Mouse (Mus musculus) adrenal gland, adult 2 months (tissue): ENCODE measurements around the gene Psmc2. TPM values are rescaled to one million over a fixed set of nuclear protein-coding genes. Genes with fewer than 3 reads are reported as not detected.

Source experiments
- DNase-seq: peaks from one replicate; pipeline ENCODE4 v3.0.0; 2021
- long read RNA-seq: library from polyadenylated mRNA; stranded (forward); transcript quantifications from one replicate; pipeline ENCODE4 v2.0.0, GENCODE M21; 2021
- polyA plus RNA-seq: library from polyadenylated mRNA; depleted of rRNA; stranded (reverse); fragments of >200 nt; gene quantifications from 2 replicates; pipeline ENCODE4 v1.2.3, GENCODE M21; 2012; rRNA removed
- total RNA-seq, 2 experiments: library from RNA; stranded (reverse); gene quantifications; 2 replicates each; pipeline ENCODE4 v1.2.3; 2021

Gene Psmc2
- 100 to 1,000 TPM; 136 to 146 TPM for total RNA-seq
- polyA plus RNA-seq: 7.7 and 8.2 TPM in 2 replicates
- long read RNA-seq, partial matches to known transcripts: 120 of 122 reads
- long read RNA-seq, other reads (novel, unspliced or antisense): 2 of 122 reads

DNA sequence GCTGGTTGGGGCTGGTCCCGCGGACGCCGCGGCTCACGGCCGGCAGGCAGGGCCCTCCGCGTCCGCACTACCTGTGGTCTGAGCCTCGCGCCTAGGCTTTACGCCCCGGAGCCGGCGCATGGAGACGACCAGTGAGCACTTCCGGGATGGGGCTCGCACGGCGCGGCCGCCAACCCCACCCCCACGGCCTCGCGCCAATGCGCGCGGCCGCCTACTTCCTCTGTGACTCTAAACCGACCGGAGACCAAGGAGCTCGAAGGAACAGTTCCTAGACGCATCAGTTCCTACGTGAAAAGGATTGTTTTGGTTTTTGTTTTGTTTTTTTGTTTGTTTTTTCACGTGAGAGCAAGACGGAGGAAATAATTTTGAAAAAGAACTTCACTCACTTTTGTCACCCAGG lies at the start of gene Psmc2, which contains the start of gene Dnajc2:
Psmc2 (plus strand) TSS at position 231 of the 400 bp plus-strand sequence.
Dnajc2 (minus strand) TSS at position 199 of the 400 bp plus-strand sequence.
- DNase-seq: peak; percentile 93

DNA sequence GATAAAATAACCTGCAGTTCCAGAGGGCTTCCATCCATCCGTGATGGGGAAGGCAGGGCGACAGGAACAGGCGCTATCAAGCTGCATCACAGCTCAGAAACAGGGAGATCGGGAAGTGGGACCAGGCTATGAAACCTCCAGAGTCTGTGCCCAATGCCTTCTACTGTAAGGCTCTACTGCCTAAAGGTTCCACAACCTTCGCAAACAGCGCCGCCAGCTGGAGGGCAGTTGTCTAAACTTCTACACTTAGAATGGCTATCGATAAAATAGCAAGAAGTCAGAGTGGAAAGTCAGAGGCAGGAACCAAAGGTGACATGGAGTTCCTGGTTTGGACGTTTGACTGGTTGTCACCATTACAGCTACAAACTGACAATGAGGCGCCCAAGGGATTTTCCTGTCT lies 49.5 kb upstream of the Psmc2 start:
- DNase-seq: peak; percentile 87

- no peak for DNase-seq
These were observed 49.0 kb upstream of the Psmc2 start for GRCm38 (mm10) chr5:21736046-21736445.

GRCm38 (mm10) chr5:21736956-21737585 lies 48.0 kb upstream of the Psmc2 start, which contains the start of gene Pmpcb:
Gene Pmpcb (plus strand): TSS chr5:21737141.
- DNase-seq: peak; percentile 88

DNA sequence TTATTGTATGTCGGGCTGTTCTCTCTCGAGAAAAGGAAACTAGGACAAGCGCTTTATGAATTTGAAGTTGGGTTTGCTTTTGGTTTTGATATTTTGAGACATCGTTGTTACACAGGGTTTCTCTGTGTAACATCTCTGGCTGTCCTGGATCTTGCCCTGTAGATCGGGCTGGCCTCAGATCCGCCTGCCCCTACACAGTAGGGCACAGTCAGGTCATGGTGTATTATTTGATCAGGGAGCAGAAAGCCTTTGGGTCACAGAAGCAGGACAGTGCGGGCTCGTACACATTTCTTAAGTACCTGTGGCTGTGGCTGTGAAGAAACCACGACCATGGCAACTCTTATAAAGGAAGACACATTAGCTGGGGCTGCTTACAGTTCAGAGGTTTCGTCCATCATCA lies 47.5 kb upstream of the Psmc2 start:
- no peak for DNase-seq

- DNase-seq: no peak
These were observed 46.0 kb upstream of the Psmc2 start for GRCm38 (mm10) chr5:21739120-21739519.

DNA sequence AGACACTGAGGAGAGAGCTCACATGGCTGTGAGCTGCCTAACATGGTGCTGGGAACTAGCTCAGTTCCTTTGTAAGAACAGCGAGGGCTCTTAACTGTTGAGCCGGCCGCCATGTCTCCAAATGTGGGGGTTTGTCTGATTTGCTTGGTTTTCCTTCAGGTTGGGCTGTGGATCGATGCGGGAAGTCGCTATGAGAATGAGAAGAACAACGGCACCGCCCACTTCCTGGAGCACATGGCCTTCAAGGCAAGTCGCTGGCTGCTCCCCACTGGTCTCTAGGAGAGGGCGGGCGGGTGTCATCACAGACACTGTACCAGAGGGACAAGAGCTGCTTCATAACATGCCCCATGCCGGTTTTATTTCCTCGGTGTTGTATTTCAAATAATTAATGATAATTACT lies 45.2 kb upstream of the Psmc2 start:
- no peak for DNase-seq

GRCm38 (mm10) chr5:21743606-21744005 lies 41.5 kb upstream of the Psmc2 start:
- no peak for DNase-seq

DNA sequence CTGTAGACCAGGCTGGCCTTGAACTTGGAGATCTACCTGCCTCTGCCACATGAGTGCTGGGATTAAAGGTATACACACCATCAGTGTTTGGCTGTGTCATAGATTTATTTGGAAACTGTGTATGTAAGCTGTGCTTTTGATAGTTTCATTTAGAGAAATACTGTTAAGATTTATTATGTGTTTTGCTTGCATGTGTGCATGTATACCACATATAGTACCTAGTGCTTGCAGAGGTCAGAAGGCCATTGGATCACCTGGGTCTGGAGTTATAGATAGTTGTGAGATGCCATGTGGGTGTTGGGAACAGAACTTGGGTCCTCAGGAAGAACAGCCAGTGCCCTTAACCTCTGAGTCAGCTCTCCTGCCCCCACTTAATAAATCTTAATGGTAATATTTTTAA lies 40.4 kb upstream of the Psmc2 start:
- no peak for DNase-seq

GRCm38 (mm10) chr5:21745966-21746365 lies 39.1 kb upstream of the Psmc2 start:
- no peak for DNase-seq

- no peak for DNase-seq
These were observed 16.6 kb upstream of the Psmc2 start for GRCm38 (mm10) chr5:21768506-21768905.

DNA sequence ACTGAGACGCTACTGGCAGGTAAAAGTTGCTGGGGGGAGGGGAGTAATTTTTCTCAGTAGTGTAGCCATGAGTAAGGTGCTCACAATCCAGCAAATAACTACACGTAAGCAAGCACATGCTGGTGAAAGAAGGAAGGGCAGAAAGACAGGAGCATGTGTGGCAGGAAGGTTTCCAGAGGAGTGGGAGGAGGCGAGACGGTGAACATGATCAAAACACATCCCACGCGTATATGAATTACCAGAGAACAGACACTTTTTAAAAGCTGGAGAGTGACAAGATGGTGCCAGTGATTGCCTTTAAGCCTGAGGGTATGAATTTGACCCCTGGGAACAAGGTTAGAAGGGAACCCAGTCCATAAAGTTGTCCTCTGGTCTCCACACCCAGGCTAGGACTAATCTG lies 15.2 kb upstream of the Psmc2 start:
- DNase-seq: no peak

DNA sequence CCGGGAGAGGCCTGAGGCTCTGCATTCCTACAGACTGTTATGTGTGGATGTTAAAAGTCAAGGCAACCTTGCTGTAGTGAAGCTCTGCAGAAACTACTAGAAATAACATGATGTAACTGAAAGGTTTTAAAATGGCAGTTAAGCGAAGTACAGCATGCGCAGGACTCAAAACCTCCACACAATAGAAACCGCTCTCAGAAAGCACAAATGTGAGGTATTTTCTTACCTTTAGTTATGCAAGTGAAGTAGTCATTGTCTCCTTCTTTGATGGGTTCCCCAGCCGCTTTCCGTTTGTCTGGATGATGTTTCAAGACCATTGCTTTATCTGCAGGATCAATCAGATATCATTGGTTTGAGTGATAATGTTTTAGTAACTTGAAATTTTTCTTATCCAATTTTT lies 8.6 kb upstream of the Psmc2 start:
- DNase-seq: no peak

DNA sequence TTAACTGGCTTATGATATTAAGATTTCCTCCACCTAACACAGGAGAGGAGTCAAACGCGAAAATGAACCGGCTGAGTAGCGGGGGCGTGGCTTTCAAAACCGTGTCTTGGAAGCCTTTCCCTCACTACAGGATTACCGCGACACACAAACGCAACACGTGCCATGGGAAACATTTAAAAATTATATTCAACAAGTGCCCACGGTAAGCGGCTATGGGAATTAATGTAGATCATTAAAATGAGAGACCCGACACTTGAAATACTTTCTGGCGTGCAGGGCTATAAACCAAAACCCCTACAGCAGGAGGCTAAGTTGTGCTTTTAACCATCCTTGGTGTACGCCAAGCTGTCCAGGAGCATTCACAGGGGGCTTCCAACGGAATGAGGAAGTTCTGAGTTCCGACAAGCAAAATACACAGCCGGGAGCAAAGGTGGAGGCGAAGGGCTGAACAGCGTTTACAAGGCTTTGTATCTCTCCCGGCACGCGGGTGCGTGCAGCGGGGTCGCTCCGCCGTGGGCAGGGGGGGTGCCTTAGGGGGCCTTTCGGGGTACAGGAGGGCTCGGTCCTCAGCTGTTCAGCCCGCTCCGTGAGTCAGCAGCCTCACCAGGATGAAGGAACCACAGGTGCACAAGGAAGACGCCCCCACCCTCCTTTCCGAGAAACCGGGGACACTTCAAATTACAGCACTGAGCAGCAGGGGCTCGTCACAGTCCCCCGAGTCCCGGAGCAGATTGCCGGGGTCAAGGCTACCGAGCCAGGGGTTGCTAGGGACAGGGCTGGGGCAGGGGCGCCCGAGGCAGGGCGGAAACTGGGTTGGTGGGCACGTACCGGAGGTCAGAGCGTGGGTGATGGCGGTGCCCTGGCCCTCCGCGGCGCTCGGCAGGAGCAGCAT lies 676 bp upstream of the Psmc2 start:
- DNase-seq: peak; percentile 42

- DNase-seq: no peak
These were observed 693 bp downstream of the Psmc2 start for GRCm38 (mm10) chr5:21785776-21786175.

GRCm38 (mm10) chr5:21786258-21787185 lies 1.4 kb downstream of the Psmc2 start:
- peak; percentile 94 for DNase-seq

GRCm38 (mm10) chr5:21787186-21788105 lies 2.4 kb downstream of the Psmc2 start:
- no peak for DNase-seq

GRCm38 (mm10) chr5:21789061-21789460 lies 4.0 kb downstream of the Psmc2 start:
- DNase-seq: no peak

DNA sequence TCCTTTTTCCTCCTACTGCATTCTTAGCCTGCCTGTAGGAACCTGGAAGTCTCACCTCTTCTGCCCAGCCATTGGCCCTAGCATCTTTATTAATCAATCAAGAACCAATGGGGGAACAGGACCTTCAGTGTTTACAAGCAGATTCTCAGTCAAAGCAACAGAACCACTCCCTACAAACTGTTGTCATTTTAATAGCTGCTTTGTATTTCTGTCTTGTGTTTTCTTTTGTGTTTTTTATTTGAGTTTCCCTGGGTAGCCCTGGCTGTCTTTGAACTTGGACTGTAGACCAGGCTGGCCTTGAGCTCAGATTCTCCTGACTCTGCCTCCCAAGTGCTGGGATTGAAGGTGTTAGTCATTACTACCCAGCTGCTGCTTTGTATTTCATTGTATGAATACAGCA lies 7.1 kb downstream of the Psmc2 start:
- DNase-seq: no peak

- DNase-seq: no peak
These were observed 17.8 kb downstream of the Psmc2 start for GRCm38 (mm10) chr5:21802907-21803306.

- no peak for DNase-seq
These were observed 18.7 kb downstream of the Psmc2 start for GRCm38 (mm10) chr5:21803691-21804188.
